Mouse (Mus musculus) megakaryocyte, adult 5-6 weeks (primary cell): ENCODE measurements around the gene Ubxn6. TPM values are rescaled to one million over a fixed set of nuclear protein-coding genes. Genes with fewer than 3 reads are reported as not detected.
A peak's percentile ranks its signal among the peaks of the same experiment; 100 is the strongest.

Experiments used
- ATAC-seq: 2 replicates; pipeline ENCODE4 v1.8.0; 2016; ENCODE audit warnings: mild to moderate bottlenecking, inconsistent platforms; ENCODE audit not compliant: poor library complexity, severe bottlenecking
- total RNA-seq, 2 experiments: library from RNA; stranded (forward) in 1 of 2; stranded (reverse) in 1 of 2; fragments of 153-499, 151-499 nt in 1 of 2; fragments of 221-1000, 200-1000 nt in 1 of 2; gene quantifications; 2 replicates each; pipeline versions ENCODE4 v1.2.3 to v1.2.4; 2015 to 2017

Ubxn6 gene
- total RNA-seq, 2 experiments from 2014 or later, result 12.9 to 30.7 TPM

- ATAC-seq, result no peak
Observed at GRCm38 (mm10) chr17:56057381-56058120, 17.3 kb downstream of the Ubxn6 start.

GRCm38 (mm10) chr17:56055945-56056678, 18.7 kb downstream of the Ubxn6 start:
- no peak for ATAC-seq

- ATAC-seq, result no peak
Observed at GRCm38 (mm10) chr17:56054938-56055337, 19.9 kb downstream of the Ubxn6 start.

GRCm38 (mm10) chr17:56051369-56051768, 23.5 kb downstream of the Ubxn6 start:
- ATAC-seq, result no peak

GRCm38 (mm10) chr17:56040857-56041163, 34.0 kb downstream of the Ubxn6 start:
- no peak for ATAC-seq

- ATAC-seq, result peak; percentile 67
Observed at GRCm38 (mm10) chr17:56040030-56040856, 34.6 kb downstream of the Ubxn6 start, which contains the start of gene Chaf1a. TSS of gene Chaf1a (plus strand) at chr17:56040439.

- no peak for ATAC-seq
Observed at GRCm38 (mm10) chr17:56039345-56039744, 35.5 kb downstream of the Ubxn6 start.

DNA sequence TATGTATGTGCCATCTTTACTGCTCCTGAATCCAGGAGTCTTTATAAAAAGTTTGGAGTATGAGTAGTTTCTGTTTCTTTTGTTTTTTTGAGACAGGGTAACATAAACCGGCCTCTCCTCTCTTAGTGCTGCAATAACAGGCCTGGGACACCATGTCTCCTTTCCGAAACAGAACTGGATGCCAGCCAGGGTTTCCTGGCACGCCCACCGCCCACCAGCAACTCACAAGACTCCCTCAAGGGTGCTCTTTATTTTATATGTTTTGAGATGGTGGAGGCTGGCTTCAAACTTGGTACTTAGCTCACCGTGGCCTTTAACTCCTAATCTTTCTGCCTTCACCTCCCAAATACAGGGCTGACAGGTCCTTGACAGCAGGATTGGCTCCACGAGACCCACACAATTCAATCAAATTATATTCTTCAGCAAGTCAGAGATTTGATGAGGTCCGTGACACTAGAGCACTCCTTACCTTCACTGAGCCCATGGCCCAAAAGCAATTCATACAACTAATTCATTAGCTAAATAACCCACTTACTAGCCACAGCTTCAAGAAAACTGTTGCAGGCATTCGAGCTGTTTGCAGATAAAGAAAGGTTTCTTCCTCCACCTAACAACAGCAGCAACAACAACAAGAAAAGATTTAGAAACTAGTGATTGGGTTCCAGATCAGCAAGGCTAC, 36.1 kb downstream of the Ubxn6 start:
- no peak for ATAC-seq

- ATAC-seq, result no peak
Observed at GRCm38 (mm10) chr17:56036901-56037287, 37.9 kb downstream of the Ubxn6 start.

GRCm38 (mm10) chr17:56036176-56036900, 38.5 kb downstream of the Ubxn6 start, which contains the start of gene Sh3gl1:
TSS of gene Sh3gl1 (minus strand) at chr17:56036635.
- ATAC-seq, result peak; percentile 89

DNA sequence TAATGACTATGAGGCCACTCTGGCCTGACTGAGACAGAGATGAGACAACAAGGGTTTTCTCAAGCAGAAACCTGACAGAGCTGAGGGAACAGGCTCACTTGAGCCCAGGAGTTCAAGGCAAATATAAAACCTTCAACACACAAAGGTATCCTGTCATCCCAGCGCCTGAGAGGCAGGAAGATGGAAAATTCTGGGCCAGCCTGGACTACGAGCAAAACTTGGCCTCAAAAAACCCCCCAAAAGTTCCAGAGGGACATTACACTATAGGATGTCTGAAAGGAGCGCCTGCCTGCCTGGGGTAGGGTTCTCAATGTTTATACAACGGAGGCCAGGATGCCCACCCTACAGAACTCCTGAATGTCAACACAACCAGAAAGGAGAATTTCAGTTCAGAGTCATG, 39.6 kb downstream of the Ubxn6 start:
- ATAC-seq, result no peak

DNA sequence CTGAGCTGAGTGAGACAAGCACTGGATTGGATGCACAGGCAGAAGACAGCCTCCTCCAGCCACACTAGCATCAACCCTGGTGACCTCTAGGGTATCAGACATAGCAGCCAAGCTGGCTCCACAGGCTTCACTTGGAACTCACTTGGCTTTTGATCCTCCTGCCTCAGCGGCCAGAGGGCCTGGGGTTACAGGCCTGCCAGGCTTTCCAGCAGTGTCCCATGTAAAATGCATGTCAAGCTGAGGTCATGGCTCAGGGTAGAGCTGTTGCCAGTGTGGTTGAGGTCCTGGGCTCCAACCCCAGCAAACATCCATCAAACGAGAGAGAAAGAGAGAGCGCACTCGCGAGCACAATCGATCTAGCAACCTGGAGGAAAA, 40.1 kb downstream of the Ubxn6 start:
- no peak for ATAC-seq

GRCm38 (mm10) chr17:56034040-56034725, 40.6 kb downstream of the Ubxn6 start:
- no peak for ATAC-seq

DNA sequence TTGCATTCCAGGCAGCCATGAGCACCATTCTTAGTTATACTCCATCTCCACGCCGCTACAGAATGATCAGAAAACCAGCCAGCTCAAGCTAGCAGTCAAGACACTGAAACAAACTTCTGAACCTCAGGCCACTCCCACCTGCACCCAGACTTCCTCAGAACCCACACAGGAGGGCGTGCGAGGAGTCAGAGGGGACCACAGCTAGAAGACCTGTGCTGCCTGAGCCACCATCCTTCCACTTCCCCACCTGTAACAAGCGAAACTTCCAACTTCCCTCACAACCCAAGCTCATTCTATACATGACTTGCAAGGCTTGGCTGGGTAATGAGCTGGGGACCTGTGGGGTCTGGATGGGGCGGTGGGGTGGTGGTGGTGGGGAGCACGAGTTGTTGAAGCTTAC, 42.0 kb downstream of the Ubxn6 start:
- peak; percentile 26 for ATAC-seq

DNA sequence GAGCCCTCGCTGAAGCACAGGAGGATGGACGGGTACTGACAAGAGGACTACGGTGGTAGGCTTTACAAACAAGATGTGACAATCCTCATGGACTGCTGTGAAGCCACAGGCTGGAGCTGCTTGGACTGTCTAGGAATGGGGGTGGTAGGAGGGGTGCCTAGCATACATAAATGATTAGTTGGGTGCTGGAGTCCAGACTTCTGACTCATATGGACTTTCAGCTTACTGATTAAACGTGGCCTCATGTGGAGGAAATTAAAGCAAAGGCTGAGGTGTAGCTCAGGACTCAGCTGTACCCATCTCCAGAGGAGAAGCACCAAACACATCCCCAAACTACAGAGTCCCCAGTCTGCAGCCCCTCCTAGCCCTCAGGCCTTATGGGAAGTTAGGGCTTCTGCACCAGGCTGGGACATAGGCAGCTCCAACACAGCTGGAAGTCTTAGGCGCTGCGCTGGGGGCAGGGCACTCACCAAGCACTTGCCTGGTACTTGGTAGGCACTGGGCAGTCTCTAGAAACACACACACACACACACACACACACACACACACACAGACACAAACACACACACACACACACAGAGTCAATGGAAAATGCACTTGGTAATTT, 42.6 kb downstream of the Ubxn6 start:
- ATAC-seq, result no peak

DNA sequence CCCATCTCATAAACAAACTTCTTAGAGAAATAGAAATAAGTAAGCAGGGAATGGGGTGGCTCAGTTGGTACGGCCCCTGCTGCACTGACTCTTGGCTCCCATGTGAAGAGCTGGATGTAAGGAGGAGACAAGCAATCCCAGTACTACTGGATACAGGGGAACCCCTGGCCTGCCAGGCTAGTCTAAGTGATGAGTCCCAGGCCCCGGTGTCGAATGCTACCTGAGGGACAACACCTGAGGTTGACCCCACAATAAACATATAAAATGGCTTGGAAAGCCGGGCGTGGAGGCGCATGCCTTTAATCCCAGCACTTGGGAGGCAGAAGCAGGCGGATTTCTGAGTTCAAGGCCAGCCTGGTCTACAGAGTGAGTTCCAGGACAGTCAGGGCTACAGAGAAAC, 43.4 kb downstream of the Ubxn6 start:
- no peak for ATAC-seq

GRCm38 (mm10) chr17:56030919-56031318, 43.9 kb downstream of the Ubxn6 start:
- peak; percentile 68 for ATAC-seq

DNA sequence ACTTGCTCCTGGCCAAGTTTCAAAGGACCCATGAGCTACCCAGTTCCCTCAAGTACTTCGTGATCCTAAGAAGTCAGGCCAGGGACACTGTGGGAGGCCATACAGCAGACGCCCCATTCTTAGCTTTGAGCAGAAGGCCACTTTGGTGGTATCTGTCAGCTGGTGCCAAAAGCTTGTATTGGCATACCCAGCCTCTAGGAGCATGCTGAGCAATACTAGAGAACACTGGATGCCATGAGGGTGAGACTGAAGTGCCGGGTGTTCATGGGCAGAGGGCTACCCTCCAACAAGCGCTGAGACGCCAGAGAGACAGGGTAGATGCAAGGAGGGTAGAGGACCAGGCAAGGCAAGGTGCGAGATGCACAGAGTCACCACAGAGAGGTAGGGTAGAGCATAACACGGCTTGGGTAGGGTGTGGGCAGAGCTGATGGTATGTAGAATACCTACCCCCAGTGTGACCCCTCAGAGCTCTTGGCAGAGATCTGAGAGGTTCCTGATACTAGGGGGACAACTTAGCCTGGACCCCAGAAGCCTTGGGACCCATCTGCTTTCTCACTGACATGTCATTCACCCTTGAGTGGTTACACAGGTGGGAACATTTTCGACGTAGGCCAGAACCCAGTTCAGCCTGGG, 44.5 kb downstream of the Ubxn6 start:
- no peak for ATAC-seq
